Mouse (Mus musculus): ENCODE results near the gene Naalad2. TPM values are rescaled to one million over a fixed set of nuclear protein-coding genes. Genes with fewer than 3 reads are reported as not detected.
"Not testable (repeated sequence)": the region's sequence is repeated elsewhere in the genome, so short reads cannot be mapped to it uniquely, and the experiment has no call there.

The Naalad2 gene
- polyA plus RNA-seq, 1 experiment = 1.5 TPM

- WGBS = 20% methylated on average over 6 of the region's 6 CpGs
- peaks cover 3% of the 10 kb centered on the region; the same call in 1 of the 2 replicates for H3K4me1 ChIP-seq (ENCODE audit: control insufficient read depth, insufficient read depth, low read length)
- TF ChIP-seq CTCF (IDR thresholded peaks at IDR 0.05; ENCODE audit: insufficient read depth, low read length) (no peak), POLR2A (IDR thresholded peaks at IDR 0.05; ENCODE audit: borderline replicate concordance, extremely low read depth, low read depth, low read length) (no peak)
- peak overlapping the region; percentile 95 for H3K4me3 ChIP-seq (replicated peaks; ENCODE audit: extremely low read depth, low read depth, low read length)
- no peak for DNase-seq
Observed at GRCm38 (mm10) chr9:18293026-18293781, 109.6 kb downstream of the Naalad2 start.

GRCm38 (mm10) chr9:18292443-18292922 lies 110.3 kb downstream of the Naalad2 start:
- peak overlapping the region; percentile 95 for H3K4me3 ChIP-seq (replicated peaks; ENCODE audit: extremely low read depth, low read depth, low read length)
- no peak for DNase-seq
- no peak for TF ChIP-seq CTCF (IDR thresholded peaks at IDR 0.05; ENCODE audit: insufficient read depth, low read length)
- no peak for TF ChIP-seq POLR2A (IDR thresholded peaks at IDR 0.05; ENCODE audit: borderline replicate concordance, extremely low read depth, low read depth, low read length)
- H3K4me1 ChIP-seq (ENCODE audit: control insufficient read depth, insufficient read depth, low read length) = peaks cover 3% of the 10 kb centered on the region; the same call in 1 of the 2 replicates
- WGBS = under 1% methylated on average over 24 of the region's 24 CpGs

- no peak for TF ChIP-seq CTCF (IDR thresholded peaks at IDR 0.05; ENCODE audit: insufficient read depth, low read length)
- TF ChIP-seq POLR2A (IDR thresholded peaks at IDR 0.05; ENCODE audit: borderline replicate concordance, extremely low read depth, low read depth, low read length) = peak; percentile 79; the same call in 1 of the 2 replicates
- WGBS = 3% methylated on average over 49 of the region's 49 CpGs
- peak within 1 kb of the TSS; percentile 95 for H3K4me3 ChIP-seq (replicated peaks; ENCODE audit: extremely low read depth, low read depth, low read length)
- peaks cover 3% of the 10 kb centered on the region; the same call in 1 of the 2 replicates for H3K4me1 ChIP-seq (ENCODE audit: control insufficient read depth, insufficient read depth, low read length)
- DNase-seq = peak; percentile 93
Observed at GRCm38 (mm10) chr9:18291571-18292429, 111.0 kb downstream of the Naalad2 start, which contains the start of gene Chordc1. Chordc1 (plus strand) TSS chr9:18292125.

GRCm38 (mm10) chr9:18278693-18279092 lies 124.1 kb downstream of the Naalad2 start:
- H3K4me1 ChIP-seq (ENCODE audit: control insufficient read depth, insufficient read depth, low read length); DNase-seq; H3K4me3 ChIP-seq (replicated peaks; ENCODE audit: extremely low read depth, low read depth, low read length): not testable (repeated sequence)
- WGBS = 30% methylated on average over 5 of the region's 5 CpGs

GRCm38 (mm10) chr9:18277497-18277896 lies 125.3 kb downstream of the Naalad2 start:
- TF ChIP-seq POLR2A (IDR thresholded peaks at IDR 0.05; ENCODE audit: borderline replicate concordance, extremely low read depth, low read depth, low read length) = no peak
- no peak for TF ChIP-seq CTCF (IDR thresholded peaks at IDR 0.05; ENCODE audit: insufficient read depth, low read length)
- Histone ChIP-seq H3K4me1 (ENCODE audit: control insufficient read depth, insufficient read depth, low read length) (no peaks in the 10 kb centered on the region), H3K4me3 (replicated peaks; ENCODE audit: extremely low read depth, low read depth, low read length) (no peak overlapping the region)
- DNase-seq = no peak
- 33% methylated on average over 1 of the region's 1 CpGs for WGBS

GRCm38 (mm10) chr9:18276844-18277243 lies 126.0 kb downstream of the Naalad2 start:
- no peak for DNase-seq
- TF ChIP-seq CTCF (IDR thresholded peaks at IDR 0.05; ENCODE audit: insufficient read depth, low read length) = no peak
- TF ChIP-seq POLR2A (IDR thresholded peaks at IDR 0.05; ENCODE audit: borderline replicate concordance, extremely low read depth, low read depth, low read length) = no peak
- Histone ChIP-seq H3K4me1 (ENCODE audit: control insufficient read depth, insufficient read depth, low read length) (no peaks in the 10 kb centered on the region), H3K4me3 (replicated peaks; ENCODE audit: extremely low read depth, low read depth, low read length) (no peak overlapping the region)
- WGBS = 42% methylated on average over 2 of the region's 2 CpGs

- TF ChIP-seq POLR2A (IDR thresholded peaks at IDR 0.05; ENCODE audit: borderline replicate concordance, extremely low read depth, low read depth, low read length) (no peak), CTCF (IDR thresholded peaks at IDR 0.05; ENCODE audit: insufficient read depth, low read length) (no peak)
- Histone ChIP-seq H3K4me1 (ENCODE audit: control insufficient read depth, insufficient read depth, low read length) (no peaks in the 10 kb centered on the region), H3K4me3 (replicated peaks; ENCODE audit: extremely low read depth, low read depth, low read length) (no peak overlapping the region)
- no peak for DNase-seq
- WGBS = 95% methylated on average over 1 of the region's 1 CpGs
Observed at GRCm38 (mm10) chr9:18275901-18276300, 126.9 kb downstream of the Naalad2 start.

Other genes with a start within 250 kb of the Naalad2 start
- gene Chordc1, start 110.9 kb downstream of the Naalad2 start, polyA plus RNA-seq (2012; rRNA removed) = 22.4 and 24.6 TPM in 2 replicates
- gene Ubtfl1, start 1.4 kb upstream of the Naalad2 start, polyA plus RNA-seq (2012; rRNA removed) = not detected in 2 replicates
- not detected in 2 replicates for gene Mbd3l2, start 27.7 kb upstream of the Naalad2 start, polyA plus RNA-seq (2012; rRNA removed)
- gene Zfp558, start 75.3 kb upstream of the Naalad2 start, polyA plus RNA-seq (2012; rRNA removed) = 0.10 and 0.62 TPM in 2 replicates
- not detected in 2 replicates for gene Mbd3l1, start 75.4 kb upstream of the Naalad2 start, polyA plus RNA-seq (2012; rRNA removed)

All from lung, adult 2 months (tissue).